Mouse (Mus musculus) frontal cortex, adult 2 months (tissue): ENCODE results near the gene Rarres1. TPM values are rescaled to one million over a fixed set of nuclear protein-coding genes. Genes with fewer than 3 reads are reported as not detected.

Source experiments
- DNase-seq, 2 experiments: peaks; one replicate each; pipeline ENCODE4 v3.0.0; 2022; ENCODE audit warnings: low spot score in 1 of 2; ENCODE audit errors: extremely low spot score in 1 of 2
- polyA plus RNA-seq: library from polyadenylated mRNA; depleted of rRNA; stranded (reverse); fragments of >200 nt; gene quantifications from 2 replicates; pipeline ENCODE4 v1.2.3, GENCODE M21; 2012; rRNA removed

Gene Rarres1
- polyA plus RNA-seq, 1 experiment: 1.7 TPM

DNA sequence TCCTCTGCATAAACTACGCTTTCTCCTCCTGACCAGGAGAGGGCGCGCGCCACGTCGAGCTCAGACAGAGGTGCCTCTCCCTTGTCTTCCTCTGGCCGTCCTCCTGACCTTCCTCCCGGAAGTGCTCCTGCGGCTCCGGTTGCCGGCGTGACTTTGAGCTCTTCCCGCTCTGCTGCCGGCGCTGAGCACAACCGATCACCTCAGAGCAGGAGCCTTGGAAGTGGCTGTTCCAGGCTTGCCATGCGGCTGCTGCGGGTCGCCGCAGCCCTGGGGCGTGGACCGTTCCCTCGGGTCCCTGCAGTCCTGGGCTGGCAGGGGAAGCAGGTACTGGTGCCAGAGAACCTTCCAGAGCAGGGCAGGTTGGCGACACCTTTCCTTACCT is 85.3 kb downstream of the Rarres1 start, which contains the start of gene Gfm1:
Gfm1 (plus strand) TSS at position 98 of the 382 bp plus-strand sequence.
- DNase-seq: peak; percentile 79 to 95

DNA sequence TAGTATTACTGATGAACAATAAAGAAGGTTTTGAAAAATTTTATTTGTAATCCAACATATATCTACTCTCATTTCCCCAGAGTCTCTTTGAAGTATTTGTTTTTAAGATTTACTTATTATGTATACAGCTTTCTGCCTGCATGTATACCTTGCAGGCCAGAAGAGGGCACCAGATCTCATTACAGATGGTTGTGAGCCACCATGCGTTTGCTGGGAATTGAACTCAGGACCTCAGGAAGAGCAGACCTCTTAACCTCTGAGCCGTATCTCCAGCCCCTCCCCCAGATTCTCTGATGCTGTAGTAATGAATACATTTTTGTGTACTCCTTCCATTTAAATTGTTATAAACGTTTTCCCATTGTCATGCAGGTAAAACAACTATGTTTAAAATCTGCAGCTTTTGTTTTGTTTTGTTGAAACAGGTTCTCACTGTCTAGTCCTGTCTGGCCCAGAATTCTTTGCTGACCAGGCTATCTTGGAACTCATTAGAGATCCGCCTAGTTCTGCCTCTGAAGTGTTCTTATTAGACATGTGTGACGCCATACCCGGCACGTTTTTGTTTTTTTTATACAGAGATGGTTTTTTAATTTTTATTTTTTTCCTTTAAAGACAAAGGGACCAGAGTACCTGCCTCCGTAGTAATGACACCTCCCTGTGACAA is 85.9 kb downstream of the Rarres1 start:
- no peak for DNase-seq

Other genes with a start within 250 kb of the Rarres1 start
- 1.6 TPM in 2 replicates for gene Mlf1, start 141.4 kb downstream of the Rarres1 start, polyA plus RNA-seq
- not detected in 2 replicates for gene Gm17402, start 140.4 kb downstream of the Rarres1 start, polyA plus RNA-seq
- 32.6 and 38.3 TPM in 2 replicates for gene Gfm1, start 85.4 kb downstream of the Rarres1 start, polyA plus RNA-seq
- gene Lxn, start 51.6 kb downstream of the Rarres1 start, polyA plus RNA-seq: 76.4 and 78.9 TPM in 2 replicates
- gene Mfsd1, start 67.2 kb upstream of the Rarres1 start, polyA plus RNA-seq: 22.4 and 25.7 TPM in 2 replicates